Mouse (Mus musculus) layer of hippocampus, adult 9-11 months (tissue): Measurements from ENCODE around the gene Vamp9.
A peak's percentile ranks its signal among the peaks of the same experiment; 100 is the strongest.

Source experiments
- DNase-seq: peaks from one replicate; pipeline ENCODE4 v3.0.0; 2022

Gene Vamp9

GRCm38 (mm10) chr5:99952513-99952912 is 46.5 kb downstream of the Vamp9 start:
- DNase-seq: no peak

GRCm38 (mm10) chr5:99953883-99954282 is 47.8 kb downstream of the Vamp9 start:
- DNase-seq: no peak

DNA sequence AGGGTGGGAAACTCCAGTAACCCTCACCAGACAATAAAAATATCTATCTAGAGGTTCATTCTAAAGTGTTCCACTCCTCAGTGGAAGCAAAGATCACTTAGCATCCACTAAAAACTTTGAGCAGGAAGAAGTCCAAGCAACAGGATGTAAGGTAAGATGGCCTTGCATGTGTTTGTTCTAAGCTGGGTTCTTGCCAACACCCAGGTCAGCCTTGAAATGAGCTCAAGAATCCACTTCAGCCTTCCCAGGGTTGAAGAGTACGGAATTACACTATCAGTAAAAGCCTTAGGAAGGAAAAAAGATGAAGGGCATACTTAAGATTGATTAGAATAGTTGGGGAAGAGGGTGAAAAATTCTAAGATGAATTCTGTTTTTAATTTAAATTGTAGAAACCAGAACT is 52.6 kb downstream of the Vamp9 start:
- DNase-seq: no peak

DNA sequence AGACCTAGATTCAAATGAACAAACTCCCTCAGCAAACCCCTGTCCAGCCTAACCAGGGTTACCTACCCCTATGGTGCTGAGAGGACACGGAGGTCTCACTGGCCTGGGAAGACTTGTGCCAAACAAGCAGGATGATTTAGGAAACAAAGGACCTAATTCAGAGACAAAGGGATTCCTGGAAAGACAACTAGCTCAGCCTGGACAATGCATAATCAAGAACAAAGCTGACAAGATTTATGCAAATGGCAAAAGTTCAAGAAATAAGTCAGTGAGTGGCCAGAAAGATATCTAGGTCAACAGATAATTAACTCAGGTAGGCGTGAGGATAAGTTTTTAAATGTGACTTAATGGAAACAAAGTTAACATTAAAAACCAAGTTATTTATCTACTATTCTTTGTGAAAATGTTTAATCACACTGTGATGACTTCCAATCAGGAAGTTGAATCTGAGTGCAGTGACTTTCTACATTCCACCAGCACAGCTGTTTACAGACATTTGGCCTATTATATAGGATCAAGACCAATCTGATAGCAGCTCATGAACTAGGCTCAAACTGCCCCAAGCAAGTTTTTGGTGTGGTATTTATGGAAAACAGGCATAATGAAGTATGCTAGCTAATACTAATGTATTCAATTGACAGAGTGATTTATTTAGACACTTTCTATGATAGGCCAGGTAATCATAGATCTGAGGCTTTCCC is 53.3 kb downstream of the Vamp9 start:
- no peak for DNase-seq

DNA sequence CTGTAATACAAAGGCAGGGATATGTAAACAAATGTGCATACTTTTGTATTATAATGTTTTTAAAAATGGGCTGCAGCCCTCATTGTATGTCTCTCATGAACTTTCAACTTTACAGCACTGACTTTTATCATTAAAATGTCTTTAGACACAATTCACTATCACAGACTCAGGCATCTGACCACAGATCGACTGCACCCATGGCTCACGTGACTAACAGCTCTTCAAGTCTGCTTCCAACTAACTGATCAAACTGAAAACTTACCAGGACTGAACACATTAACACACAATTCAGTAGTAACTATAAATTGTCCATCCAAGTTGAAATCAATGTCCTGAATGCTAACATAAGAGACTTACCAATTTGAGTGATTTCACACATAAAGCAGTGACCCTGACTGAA is 53.9 kb downstream of the Vamp9 start:
- DNase-seq: no peak

DNA sequence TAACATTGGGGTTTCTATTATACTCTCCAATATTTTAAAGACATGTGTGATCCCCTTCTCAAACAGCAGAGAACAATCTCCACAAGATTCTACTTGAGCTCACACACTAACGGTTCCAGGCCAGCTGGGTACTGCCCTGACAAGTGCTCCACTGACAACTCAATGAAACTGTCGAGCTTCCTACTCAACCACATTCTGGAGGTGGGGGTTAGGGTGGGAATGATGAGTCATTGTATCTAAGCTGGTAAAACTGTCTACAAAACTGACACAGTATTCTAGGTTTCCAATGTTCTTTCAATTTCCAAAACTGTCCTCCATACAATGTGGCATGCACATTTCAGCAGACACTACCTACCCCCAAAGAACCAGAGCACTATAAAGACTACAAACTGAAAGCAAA is 67.9 kb downstream of the Vamp9 start:
- DNase-seq: no peak

DNA sequence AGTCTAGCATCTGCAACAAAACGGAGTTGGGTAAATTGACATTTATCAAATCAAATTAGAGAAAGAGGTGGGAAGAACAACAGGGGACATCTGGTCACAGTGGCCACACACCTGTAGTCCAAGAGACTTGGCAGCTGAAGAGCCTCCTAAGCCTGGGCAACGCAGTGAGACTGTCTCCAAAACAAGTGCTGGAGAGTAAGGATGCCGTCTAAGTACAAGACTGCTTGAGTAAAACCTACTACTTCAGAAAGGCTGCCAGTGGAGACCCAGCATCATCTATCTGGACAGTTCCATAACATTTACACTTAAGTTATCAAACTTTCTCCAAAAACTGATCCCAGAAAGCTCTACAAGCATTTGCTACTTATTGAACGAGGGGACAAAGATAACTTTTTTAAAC is 69.0 kb downstream of the Vamp9 start:
- no peak for DNase-seq

GRCm38 (mm10) chr5:99975776-99976175 is 69.7 kb downstream of the Vamp9 start:
- no peak for DNase-seq

DNA sequence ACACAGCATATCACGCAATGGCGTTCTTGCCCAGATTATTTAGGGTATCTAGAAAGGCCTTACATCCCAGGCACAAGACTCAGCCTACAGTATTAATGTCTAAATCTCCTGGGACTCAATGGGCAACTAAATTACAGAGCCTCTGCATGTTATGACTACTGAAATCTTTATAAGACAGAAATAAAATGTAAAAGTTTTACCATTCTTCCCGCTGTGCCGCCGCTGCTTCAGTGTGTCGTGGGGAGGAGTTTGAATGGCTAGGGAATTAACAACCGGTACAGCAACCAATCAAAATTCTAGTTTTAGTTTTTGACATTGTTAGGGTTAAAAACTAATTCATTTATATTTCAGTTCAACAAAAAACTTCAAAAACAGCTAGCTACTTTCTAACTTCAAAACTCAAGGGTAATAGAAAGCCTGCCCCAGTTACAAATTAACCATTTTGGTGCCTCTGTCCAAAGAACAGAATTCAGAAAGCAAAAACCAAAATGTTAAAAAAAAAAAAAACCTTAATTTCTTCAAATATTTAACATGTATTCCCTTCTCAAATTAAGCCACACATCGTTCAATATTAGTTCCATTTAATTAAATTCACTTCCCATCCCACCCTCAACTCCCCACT is 70.4 kb downstream of the Vamp9 start:
- no peak for DNase-seq

GRCm38 (mm10) chr5:99977516-99978301 is 71.7 kb downstream of the Vamp9 start:
- DNase-seq: peak; percentile 64

- DNase-seq: peak; percentile 97
Measured at GRCm38 (mm10) chr5:99978699-99979442, 72.8 kb downstream of the Vamp9 start, which contains the start of the genes Hnrnpd and 4930524J08Rik. Gene Hnrnpd (minus strand): TSS chr5:99978938. Gene 4930524J08Rik (plus strand): TSS chr5:99979061.

- DNase-seq: no peak
Measured at GRCm38 (mm10) chr5:99983452-99984061, 77.5 kb downstream of the Vamp9 start.

DNA sequence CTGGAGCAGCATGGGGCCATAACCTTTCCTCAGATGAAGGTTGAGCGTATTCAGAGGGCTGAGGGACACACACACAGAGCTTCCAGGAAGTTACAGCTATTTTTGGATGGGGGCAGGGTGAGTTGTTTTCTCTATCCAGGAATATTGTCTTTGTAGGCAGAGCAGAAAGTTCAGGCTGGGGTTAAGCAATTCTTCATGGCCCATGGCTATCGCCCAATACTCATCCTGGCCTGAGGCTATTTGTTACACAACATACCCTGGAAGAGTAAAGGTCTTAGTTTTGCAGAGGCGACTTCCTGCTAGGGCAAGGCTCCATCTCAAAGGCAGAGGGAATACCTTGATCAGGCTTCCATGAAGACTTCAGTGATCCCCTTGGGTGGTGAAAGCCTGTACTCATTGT is 88.1 kb downstream of the Vamp9 start:
- DNase-seq: no peak

DNA sequence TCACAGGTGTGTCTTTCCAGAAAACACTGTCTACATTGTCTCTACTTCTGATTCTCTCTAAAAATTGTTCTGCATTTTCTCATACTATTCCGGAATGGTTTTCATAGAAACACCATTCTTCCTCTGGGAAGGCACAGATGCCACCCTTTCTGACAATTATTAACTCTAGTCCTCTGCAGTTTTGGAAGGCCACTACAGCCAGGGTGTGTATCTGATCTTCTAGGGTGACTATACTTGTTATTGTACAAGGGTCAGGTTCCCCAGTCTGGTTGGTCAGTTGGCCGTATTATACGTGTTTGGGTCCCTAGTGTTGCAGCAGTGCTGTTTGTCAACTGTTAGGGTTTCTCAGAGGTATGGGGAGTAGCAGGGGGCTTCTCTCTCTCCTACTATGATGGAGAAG is 88.6 kb downstream of the Vamp9 start:
- DNase-seq: no peak

DNA sequence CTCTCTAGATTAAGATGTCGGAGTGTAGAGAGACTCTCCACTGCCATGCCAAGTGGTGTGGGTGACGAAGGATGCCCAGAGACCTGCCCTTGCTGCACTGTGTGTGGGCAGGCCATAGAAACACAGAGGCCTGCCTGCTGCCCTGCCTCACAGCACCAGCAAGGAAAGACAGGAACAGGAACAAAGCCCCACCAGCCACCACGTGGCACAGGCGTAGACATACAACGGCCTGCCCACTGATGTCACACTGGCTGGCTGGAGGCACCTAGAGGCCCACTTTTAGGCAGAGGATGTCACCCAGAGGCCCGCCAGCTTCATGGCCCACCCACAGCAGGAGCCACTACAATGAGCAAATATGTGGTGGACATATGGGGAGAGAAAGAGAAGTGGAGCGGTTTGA is 94.0 kb downstream of the Vamp9 start:
- no peak for DNase-seq

- DNase-seq: no peak
Measured at GRCm38 (mm10) chr5:100000500-100000899, 94.4 kb downstream of the Vamp9 start.
